8 mouse cellular contexts compared by ENCODE assay signal in the genomic region with DNA sequence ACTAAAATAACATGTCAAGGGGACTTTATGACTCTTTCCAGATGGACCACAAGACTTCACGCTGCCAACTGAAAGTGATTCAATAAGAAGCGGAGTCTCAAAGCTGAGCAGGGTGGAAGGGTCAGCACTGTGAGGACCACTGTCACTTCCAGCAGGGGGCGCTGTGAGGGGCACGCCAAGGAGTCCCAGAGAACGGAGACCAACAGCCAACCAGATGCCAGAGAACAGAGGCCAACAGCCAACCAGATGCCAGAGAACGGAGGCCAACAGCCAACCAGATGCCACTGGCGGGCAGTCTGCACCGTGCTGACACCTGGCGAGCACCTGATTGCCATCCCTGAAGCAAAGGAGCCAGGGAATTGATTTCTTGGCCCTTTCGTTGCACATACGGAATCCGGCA. TPM values are rescaled to one million over a fixed set of nuclear protein-coding genes. Genes with fewer than 3 reads are reported as not detected.
DNase-seq lines count a peak whose midpoint lies in the region; ATAC-seq and TF ChIP-seq lines count a peak whose summit lies in the region.

No protein-coding gene starts in this region.

- DNase-seq in kidney, adult 2 months: no peak
- DNase-seq in kidney, postnatal 14 days: no peak
- peak; percentile 31 for DNase-seq in liver, embryonic 13.5 days
- no peak for DNase-seq in cerebellum, adult 9-10 months

- ATAC-seq in heart, embryonic 13.5 days (ENCODE audit: extremely low read depth, insufficient number of reproducible peaks, low FRiP score, low TSS enrichment): no peak
- ATAC-seq in liver, embryonic 13.5 days (ENCODE audit: low read depth): peak; percentile 53
- ATAC-seq in neural tube, embryonic 12.5 days (ENCODE audit: low FRiP score, low read depth): peak; percentile 19; the same call in 1 of the 2 replicates
- ATAC-seq in megakaryocyte, adult 5-6 weeks (ENCODE audit: poor library complexity, severe bottlenecking): no peak

- H3K4me2 ChIP-seq in heart, embryonic 13.5 days: peak overlapping the region; percentile 40
- H3K4me2 ChIP-seq in liver, embryonic 13.5 days: 0 out of 2 replicates have a peak overlapping the region, but pooled peaks have one; percentile 2
- H3K4me2 ChIP-seq in neural tube, embryonic 12.5 days (replicated peaks): peak overlapping the region; percentile 35

- 69% methylated on average over 12 of the region's 12 CpGs for WGBS in kidney, adult 2 months
- WGBS in bone marrow, adult 2 months: 83% methylated on average over 12 of the region's 12 CpGs
- 29% methylated on average over 12 of the region's 12 CpGs for WGBS in heart, embryonic 13.5 days
- 58% methylated on average over 12 of the region's 12 CpGs for WGBS in liver, embryonic 13.5 days (ENCODE audit: insufficient replicate concordance)
- WGBS in neural tube, embryonic 12.5 days: 22% methylated on average over 12 of the region's 12 CpGs

- H3K4me3 ChIP-seq in kidney, adult 2 months (ENCODE audit: insufficient read depth, low read depth, low read length): no peak overlapping the region
- H3K4me3 ChIP-seq in bone marrow, adult 2 months (replicated peaks; ENCODE audit: control insufficient read depth, low read depth, low read length): no peak overlapping the region
- no peak overlapping the region for H3K4me3 ChIP-seq in heart, embryonic 13.5 days
- H3K4me3 ChIP-seq in liver, embryonic 13.5 days (replicated peaks): no peak overlapping the region
- no peak overlapping the region for H3K4me3 ChIP-seq in neural tube, embryonic 12.5 days

- TF ChIP-seq POLR2A in kidney, adult 2 months (IDR thresholded peaks at IDR 0.05; ENCODE audit: low read depth, low read length): no peak
- no peak for TF ChIP-seq POLR2A in bone marrow, adult 2 months (IDR thresholded peaks at IDR 0.05; ENCODE audit: borderline replicate concordance, control insufficient read depth, low read depth, low read length)

- no peaks in the 10 kb centered on the region for H3K36me3 ChIP-seq in kidney, adult 2 months (ENCODE audit: control insufficient read depth, insufficient read depth, low read length)
- H3K36me3 ChIP-seq in heart, embryonic 13.5 days: no peaks in the 10 kb centered on the region
- no peaks in the 10 kb centered on the region for H3K36me3 ChIP-seq in liver, embryonic 13.5 days
- H3K36me3 ChIP-seq in neural tube, embryonic 12.5 days: no peaks in the 10 kb centered on the region

- no peaks in the 10 kb centered on the region for H3K27me3 ChIP-seq in kidney, adult 2 months (replicated peaks; ENCODE audit: control insufficient read depth, insufficient read depth, low read length)
- H3K27me3 ChIP-seq in heart, embryonic 13.5 days (replicated peaks): peaks cover 3% of the 10 kb centered on the region; the same call in 1 of the 2 replicates
- H3K27me3 ChIP-seq in liver, embryonic 13.5 days: no peaks in the 10 kb centered on the region
- no peaks in the 10 kb centered on the region; the same call in 1 of the 2 replicates for H3K27me3 ChIP-seq in neural tube, embryonic 12.5 days (replicated peaks)

- H3K4me1 ChIP-seq in kidney, adult 2 months (ENCODE audit: control insufficient read depth, insufficient read depth, low read length): no peaks in the 10 kb centered on the region
- no peaks in the 10 kb centered on the region; the same call in 1 of the 2 replicates for H3K4me1 ChIP-seq in bone marrow, adult 2 months (ENCODE audit: control insufficient read depth, insufficient read depth, low read length)
- peaks cover 58% of the 10 kb centered on the region for H3K4me1 ChIP-seq in heart, embryonic 13.5 days
- H3K4me1 ChIP-seq in liver, embryonic 13.5 days (replicated peaks): peaks cover 76% of the 10 kb centered on the region
- H3K4me1 ChIP-seq in neural tube, embryonic 12.5 days: peaks cover 23% of the 10 kb centered on the region

- peak; percentile 41; the same call in 1 of the 2 replicates for TF ChIP-seq CTCF in kidney, adult 2 months (conservative IDR thresholded peaks at IDR 0.05; ENCODE audit: insufficient read depth, insufficient read length, low read depth, low read length)
- peak; percentile 64; the same call in 1 of the 2 replicates for TF ChIP-seq CTCF in bone marrow, adult 2 months (IDR thresholded peaks at IDR 0.05; ENCODE audit: control insufficient read depth, insufficient read depth, low read length)

- H3K9me3 ChIP-seq in heart, embryonic 13.5 days: no peaks in the 10 kb centered on the region
- H3K9me3 ChIP-seq in liver, embryonic 13.5 days (replicated peaks): no peaks in the 10 kb centered on the region
- no peaks in the 10 kb centered on the region for H3K9me3 ChIP-seq in neural tube, embryonic 12.5 days

- no peak overlapping the region for H3K9ac ChIP-seq in heart, embryonic 13.5 days
- no peak overlapping the region for H3K9ac ChIP-seq in liver, embryonic 13.5 days
- no peak overlapping the region for H3K9ac ChIP-seq in neural tube, embryonic 12.5 days

- H3K27ac ChIP-seq in kidney, adult 2 months (ENCODE audit: insufficient read depth, low read depth, low read length): no peak overlapping the region
- H3K27ac ChIP-seq in bone marrow, adult 2 months (ENCODE audit: control insufficient read depth, insufficient read depth, low read depth, low read length, poor library complexity): no peak overlapping the region
- H3K27ac ChIP-seq in heart, embryonic 13.5 days (replicated peaks): peak overlapping the region; percentile 1; the same call in 1 of the 2 replicates
- no peak overlapping the region for H3K27ac ChIP-seq in liver, embryonic 13.5 days
- no peak overlapping the region for H3K27ac ChIP-seq in neural tube, embryonic 12.5 days

RNA-seq across cellular contexts. Expression of a gene that starts 49.9 kb away (rescaled TPM):
- 2.6 and 3.2 TPM in 2 replicates for polyA plus RNA-seq in kidney, adult 2 months (2012; rRNA removed)
- 13.6 and 14.4 TPM in 2 replicates for polyA plus RNA-seq in bone marrow, adult 2 months (2011; ENCODE audit: insufficient read depth, insufficient read length, low replicate concordance, missing spikeins)
- 21.7 and 24.8 TPM in 2 replicates for polyA plus RNA-seq in heart, embryonic 13.5 days (2015; fragmentation: Nextera tagmentation; extraction: Ambion mirVana)
- polyA plus RNA-seq in liver, embryonic 13.5 days (2015; fragmentation: Nextera tagmentation; extraction: Ambion mirVana): 8.3 and 9.6 TPM in 2 replicates
- polyA plus RNA-seq in neural tube, embryonic 12.5 days (2016; fragmentation: Nextera tagmentation; extraction: Ambion mirVana): 29.2 and 34.8 TPM in 2 replicates
- 0.16 and 0.57 TPM in 2 replicates for total RNA-seq in megakaryocyte, adult 5-6 weeks (2015)
- total RNA-seq in megakaryocyte, adult 5-6 weeks (2017): 0.18 and 1.4 TPM in 2 replicates

Comparison
In these comparisons a context has a peak if more than half of its experiments do, and no peak if none do; other contexts are left out.
1. ATAC-seq: peak in liver, embryonic 13.5 days (single experiment) and neural tube, embryonic 12.5 days (single experiment); none in heart, embryonic 13.5 days (single experiment) and megakaryocyte, adult 5-6 weeks (single experiment).
2. Peak in every context shown above with its lines, with median percentiles within 50 percentile points of each other: H3K4me2 ChIP-seq.